Mouse (Mus musculus) fibroblast of lung, adult 2 months (primary cell): ENCODE results near the gene Tfpt.
"Not testable (repeated sequence)": the region's sequence is repeated elsewhere in the genome, so short reads cannot be mapped to it uniquely, and the experiment has no call there.

Experiments
- DNase-seq: peaks from one replicate; pipeline ENCODE4 v3.0.0-alpha.2; 2011; ENCODE audit warnings: low read depth

Tfpt gene

GRCm38 (mm10) chr7:3617242-3617995 is 12.3 kb downstream of the Tfpt start, which contains the start of gene Ndufa3:
TSS of gene Ndufa3 (plus strand) at chr7:3617373.
- DNase-seq = peak; percentile 78

- no peak for DNase-seq
Observed at GRCm38 (mm10) chr7:3616389-3617241, 13.1 kb downstream of the Tfpt start.

GRCm38 (mm10) chr7:3616057-3616388 is 13.7 kb downstream of the Tfpt start, which contains the start of gene Oscar:
TSS of gene Oscar (minus strand) at chr7:3616157.
- no peak for DNase-seq

- no peak for DNase-seq
Observed at GRCm38 (mm10) chr7:3614021-3614420, 15.7 kb downstream of the Tfpt start.

GRCm38 (mm10) chr7:3611006-3611405 is 18.7 kb downstream of the Tfpt start:
- no peak for DNase-seq

GRCm38 (mm10) chr7:3610437-3610836 is 19.3 kb downstream of the Tfpt start:
- no peak for DNase-seq

GRCm38 (mm10) chr7:3609082-3609481 is 20.6 kb downstream of the Tfpt start:
- no peak for DNase-seq

- DNase-seq = no peak
Observed at GRCm38 (mm10) chr7:3608668-3609067, 21.1 kb downstream of the Tfpt start.

GRCm38 (mm10) chr7:3607391-3607790 is 22.3 kb downstream of the Tfpt start:
- no peak for DNase-seq

- DNase-seq = no peak
Observed at GRCm38 (mm10) chr7:3606798-3607197, 22.9 kb downstream of the Tfpt start.

GRCm38 (mm10) chr7:3601119-3601518 is 28.6 kb downstream of the Tfpt start:
- DNase-seq = peak; percentile 44

- DNase-seq = not testable (repeated sequence)
Observed at GRCm38 (mm10) chr7:3597755-3598154, 32.0 kb downstream of the Tfpt start.

GRCm38 (mm10) chr7:3595146-3595545 is 34.6 kb downstream of the Tfpt start:
- DNase-seq = no peak

- DNase-seq = no peak
Observed at GRCm38 (mm10) chr7:3594686-3595085, 35.0 kb downstream of the Tfpt start.

GRCm38 (mm10) chr7:3593855-3594254 is 35.9 kb downstream of the Tfpt start:
- DNase-seq = no peak

- no peak for DNase-seq
Observed at GRCm38 (mm10) chr7:3591534-3591933, 38.2 kb downstream of the Tfpt start.

GRCm38 (mm10) chr7:3590550-3590949 is 39.2 kb downstream of the Tfpt start:
- DNase-seq = no peak

- no peak for DNase-seq
Observed at GRCm38 (mm10) chr7:3587292-3587691, 42.4 kb downstream of the Tfpt start.

- DNase-seq = no peak
Observed at GRCm38 (mm10) chr7:3586255-3586654, 43.5 kb downstream of the Tfpt start.

GRCm38 (mm10) chr7:3585763-3586162 is 44.0 kb downstream of the Tfpt start:
- no peak for DNase-seq

GRCm38 (mm10) chr7:3580029-3580428 is 49.7 kb downstream of the Tfpt start:
- no peak for DNase-seq

GRCm38 (mm10) chr7:3578952-3579546 is 50.7 kb downstream of the Tfpt start:
- no peak for DNase-seq

- no peak for DNase-seq
Observed at GRCm38 (mm10) chr7:3578196-3578595, 51.5 kb downstream of the Tfpt start.
